8 mouse cellular contexts compared by ENCODE assay signal in genomic region chr12:84009171-84009965, GRCm38 (mm10). TPM values are rescaled to one million over a fixed set of nuclear protein-coding genes. Genes with fewer than 3 reads are reported as not detected.
DNase-seq lines count a peak whose midpoint lies in the region; ATAC-seq lines count a peak whose summit lies in the region.
"Not testable (repeated sequence)": the region's sequence is repeated elsewhere in the genome, so short reads cannot be mapped to it uniquely, and the experiment has no call there.

Gene Acot1, plus strand, starts transcription at chr12:84009490.

- 1% methylated on average over 49 of the region's 70 CpGs for WGBS in hindbrain, embryonic 16.5 days

- not testable (repeated sequence) for H3K4me1 ChIP-seq in hindbrain, embryonic 16.5 days (ENCODE audit: control insufficient read depth, insufficient read depth, low read depth, low read length)

- not testable (repeated sequence) for H3K9me3 ChIP-seq in hindbrain, embryonic 16.5 days (ENCODE audit: control insufficient read depth, low read length)

- H3K27me3 ChIP-seq in hindbrain, embryonic 16.5 days (replicated peaks; ENCODE audit: control insufficient read depth, insufficient read depth, low read length), result not testable (repeated sequence)

- ATAC-seq in hindbrain, embryonic 16.5 days, result peak; percentile 95

- peak within 1 kb of the TSS; percentile 62 for H3K9ac ChIP-seq in hindbrain, embryonic 16.5 days (ENCODE audit: low read depth, low read length)

- H3K4me2 ChIP-seq in hindbrain, embryonic 16.5 days (ENCODE audit: low read length), result peak within 1 kb of the TSS; percentile 61

- H3K36me3 ChIP-seq in hindbrain, embryonic 16.5 days (ENCODE audit: control insufficient read depth, insufficient read depth, low read length), result not testable (repeated sequence)

- DNase-seq in adipocyte (ENCODE audit: low spot score), result peak; percentile 54
- DNase-seq in embryo, embryonic 10.5 days (ENCODE audit: low spot score), result peak; percentile 86
- DNase-seq in gastrocnemius, postnatal 14 days, result peak; percentile 68
- peak; percentile 25 to 55 for DNase-seq in left cerebral cortex, adult 18-20 months (ENCODE audit: low spot score in 2 of 2)
- DNase-seq in lung, postnatal 14 days, result peak; percentile 76
- DNase-seq in ovary, postnatal 14 days (ENCODE audit: low spot score), result peak; percentile 61
- DNase-seq in thymus, postnatal 36 days, result peak; percentile 31 to 54

- H3K27ac ChIP-seq in hindbrain, embryonic 16.5 days (ENCODE audit: low read depth, low read length), result peak within 1 kb of the TSS; percentile 72

- intact Hi-C loops in gastrocnemius, postnatal 14 days (cut with DNase I; ENCODE audit: low total_unique reads), result not testable (repeated sequence)

- peak within 1 kb of the TSS; percentile 51 for H3K4me3 ChIP-seq in hindbrain, embryonic 16.5 days (ENCODE audit: low read length)

RNA-seq across cellular contexts. Expression of gene Acot1, which starts in this region (rescaled TPM):
- 1 to 10 TPM; 5.7 to 8.0 TPM for total RNA-seq in gastrocnemius, postnatal 14 days (2021)
- polyA plus RNA-seq in hindbrain, embryonic 16.5 days (2015; fragmentation: Nextera tagmentation; extraction: Ambion mirVana), result 98.1 and 112 TPM in 2 replicates
- 10 to 100 TPM; 15.4 to 17.8 TPM for total RNA-seq in left cerebral cortex, adult 18-20 months (2021)

Comparison
In these comparisons a context has a peak if more than half of its experiments do, and no peak if none do; other contexts are left out.
1. Peak in every context shown above with its lines: DNase-seq, ATAC-seq, H3K4me3 ChIP-seq and H3K27ac ChIP-seq.